Mouse (Mus musculus): ENCODE measurements around the gene Eml2. TPM values are rescaled to one million over a fixed set of nuclear protein-coding genes. Genes with fewer than 3 reads are reported as not detected.

The Eml2 gene
- total RNA-seq (2023), result 66.7 and 67.7 TPM in 2 replicates

GRCm38 (mm10) chr7:19175708-19176515 is at the start of gene Eml2:
Gene Eml2, plus strand, starts transcription at chr7:19176421.

GRCm38 (mm10) chr7:19148875-19149541 is 27.2 kb upstream of the Eml2 start, which contains the start of gene Qpctl:
Gene Qpctl, minus strand, starts transcription at chr7:19149291.

DNA sequence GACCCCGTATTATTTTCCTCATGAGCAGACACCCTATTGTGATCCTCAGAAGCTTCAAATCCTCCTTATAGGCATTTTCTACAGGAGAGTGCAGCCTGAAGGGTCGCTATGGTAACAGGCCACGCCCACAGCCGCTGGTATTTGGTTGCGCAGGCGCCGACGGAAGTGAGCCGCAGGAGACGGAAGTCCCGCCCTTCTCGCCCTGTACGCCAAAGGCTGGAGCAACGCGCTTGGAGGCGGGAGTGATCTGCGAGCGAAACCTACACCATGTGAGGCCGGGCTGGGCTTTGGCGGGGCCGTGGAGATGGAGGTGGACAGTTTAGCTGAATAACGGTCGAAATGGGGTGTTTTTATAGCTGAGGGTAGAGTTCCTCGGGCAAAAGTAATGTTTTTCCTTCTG is 26.6 kb upstream of the Eml2 start, which contains the start of gene Snrpd2:
Gene Snrpd2 (plus strand): TSS at position 97 of the 400 bp plus-strand sequence.

GRCm38 (mm10) chr7:19165656-19166423 is 10.4 kb upstream of the Eml2 start, which contains the start of gene Gipr:
Gene Gipr, minus strand, starts transcription at chr7:19166127.

GRCm38 (mm10) chr7:19211996-19212755 is 36.0 kb downstream of the Eml2 start, which contains the start of gene Gpr4:
Gene Gpr4, plus strand, starts transcription at chr7:19212538.

GRCm38 (mm10) chr7:19227883-19228792 is 51.9 kb downstream of the Eml2 start, which contains the start of gene Opa3:
Gene Opa3, plus strand, starts transcription at chr7:19228334.

Other genes starting within 250 kb of the Eml2 start
- gene Nanos2, start 189.0 kb upstream of the Eml2 start, total RNA-seq (2023), result not detected in 2 replicates
- 0.48 TPM in 1 of 2 replicates, not detected in the other for gene Mypop, start 185.2 kb upstream of the Eml2 start, total RNA-seq (2023)
- 11.7 and 14.2 TPM in 2 replicates for gene Irf2bp1, start 172.4 kb upstream of the Eml2 start, total RNA-seq (2023)
- not detected in 2 replicates for gene Foxa3, start 152.9 kb upstream of the Eml2 start, total RNA-seq (2023)
- 48.2 and 50.0 TPM in 2 replicates for gene Sympk, start 152.0 kb upstream of the Eml2 start, total RNA-seq (2023)
- not detected in 2 replicates for gene Rsph6a, start 121.7 kb upstream of the Eml2 start, total RNA-seq (2023)
- 17.9 and 18.4 TPM in 2 replicates for gene Dmwd, start 100.2 kb upstream of the Eml2 start, total RNA-seq (2023)
- 3.2 and 5.1 TPM in 2 replicates for gene Dmpk, start 92.6 kb upstream of the Eml2 start, total RNA-seq (2023)
- gene Six5, start 81.8 kb upstream of the Eml2 start, total RNA-seq (2023), result not detected in 2 replicates
- not detected in 2 replicates for gene Gm4969, start 58.1 kb upstream of the Eml2 start, total RNA-seq (2023)
- gene Fbxo46, start 56.6 kb upstream of the Eml2 start, total RNA-seq (2023), result 10.8 and 13.2 TPM in 2 replicates
- gene Qpctl, start 27.1 kb upstream of the Eml2 start, total RNA-seq (2023), result 9.2 and 15.5 TPM in 2 replicates
- 23.1 and 30.1 TPM in 2 replicates for gene Snrpd2, start 26.7 kb upstream of the Eml2 start, total RNA-seq (2023)
- gene Gipr, start 10.3 kb upstream of the Eml2 start, total RNA-seq (2023), result not detected in 2 replicates
- gene Gpr4, start 36.1 kb downstream of the Eml2 start, total RNA-seq (2023), result 0.14 and 0.25 TPM in 2 replicates
- gene Opa3, start 51.9 kb downstream of the Eml2 start, total RNA-seq (2023), result 23.2 and 33.0 TPM in 2 replicates
- 743 and 770 TPM in 2 replicates for gene Vasp, start 95.4 kb downstream of the Eml2 start, total RNA-seq (2023)
- gene Ppm1n, start 103.6 kb downstream of the Eml2 start, total RNA-seq (2023), result 1.2 TPM in 2 replicates
- not detected in 2 replicates for gene Rtn2, start 106.2 kb downstream of the Eml2 start, total RNA-seq (2023)
- gene Fosb, start 133.6 kb downstream of the Eml2 start, total RNA-seq (2023), result 1,152 and 1,682 TPM in 2 replicates
- 17.8 and 28.2 TPM in 2 replicates for gene Ercc1, start 168.4 kb downstream of the Eml2 start, total RNA-seq (2023)
- gene Cd3eap, start 183.1 kb downstream of the Eml2 start, total RNA-seq (2023), result 5.3 TPM in 2 replicates
- gene Ppp1r13l, start 183.3 kb downstream of the Eml2 start, total RNA-seq (2023), result 3.0 and 3.8 TPM in 2 replicates
- gene Ercc2, start 205.6 kb downstream of the Eml2 start, total RNA-seq (2023), result 15.4 and 19.1 TPM in 2 replicates
- gene Klc3, start 227.7 kb downstream of the Eml2 start, total RNA-seq (2023), result 0.27 TPM in 1 of 2 replicates, not detected in the other
- gene Ckm, start 228.4 kb downstream of the Eml2 start, total RNA-seq (2023), result 0.86 and 2.3 TPM in 2 replicates